ENCODE assay signal across 14 mouse cellular contexts in genomic region chr6:136847267-136847666, GRCm38 (mm10). TPM values are rescaled to one million over a fixed set of nuclear protein-coding genes. Genes with fewer than 3 reads are reported as not detected.
"Had no signal": no experiment of that assay in that cellular context is flagged by ENCODE, and none has a peak within 500 bp of the region (broad histone marks: within the 10 kb centered on the region; RNA-seq: fewer than 3 reads in every experiment).

No protein-coding gene starts in this region.

- H3K9me3 ChIP-seq: lung, embryonic 15.5 days; megakaryocyte, embryonic 14.5 days; midbrain, embryonic 12.5 days; neural tube, embryonic 12.5 days; stomach, embryonic 15.5 days had no signal

- H3K27ac ChIP-seq: lung, embryonic 15.5 days; macrophage; midbrain, embryonic 12.5 days; neural tube, embryonic 12.5 days; stomach, embryonic 15.5 days; stomach, postnatal 0 days had no signal

- H3K36me3 ChIP-seq: lung, embryonic 15.5 days; midbrain, embryonic 12.5 days; neural tube, embryonic 12.5 days; stomach, embryonic 15.5 days had no signal

- H3K9ac ChIP-seq: liver, postnatal 0 days; lung, embryonic 15.5 days; midbrain, embryonic 12.5 days; neural tube, embryonic 12.5 days; stomach, embryonic 15.5 days had no signal

- H3K4me1 ChIP-seq: lung, embryonic 15.5 days; midbrain, embryonic 12.5 days; neural tube, embryonic 12.5 days; stomach, embryonic 15.5 days had no signal

- H3K4me3 ChIP-seq: lung, embryonic 15.5 days; megakaryocyte, embryonic 14.5 days; midbrain, embryonic 12.5 days; neural tube, embryonic 12.5 days; stomach, embryonic 15.5 days had no signal

- H3K27me3 ChIP-seq: lung, embryonic 15.5 days; midbrain, embryonic 12.5 days; neural tube, embryonic 12.5 days; stomach, embryonic 15.5 days had no signal

- H3K4me2 ChIP-seq: lung, embryonic 15.5 days; midbrain, embryonic 12.5 days; neural tube, embryonic 12.5 days; stomach, embryonic 15.5 days had no signal

RNA-seq across cellular contexts. Expression of gene Art4, which starts 10.3 kb away (rescaled TPM):
- total RNA-seq: monocyte, adult 5-6 weeks had no signal
- polyA plus RNA-seq: macrophage; midbrain, embryonic 14.5 days; neural tube, embryonic 14.5 days had no signal

RNA-seq across cellular contexts. Expression of gene Smco3, which starts 12.0 kb away (rescaled TPM):
- total RNA-seq: monocyte, adult 5-6 weeks had no signal
- polyA plus RNA-seq: liver, postnatal 0 days; spleen, adult 2 months had no signal

RNA-seq across cellular contexts. Expression of gene Mgp, which starts 28.4 kb away (rescaled TPM):
- total RNA-seq: megakaryocyte progenitor cell, adult 5-6 weeks; monocyte, adult 5-6 weeks; neutrophil, adult 5-6 weeks had no signal
- polyA plus RNA-seq: macrophage had no signal
